Mouse (Mus musculus) hindbrain, embryonic 10.5 days (tissue): ENCODE data around the gene Pih1d2. TPM values are rescaled to one million over a fixed set of nuclear protein-coding genes. Genes with fewer than 3 reads are reported as not detected.

Experiments
- polyA plus RNA-seq: library from polyadenylated mRNA; unstranded; fragments of >200 nt; fragmentation: Nextera tagmentation; extraction: Ambion mirVana; gene quantifications from 2 replicates; pipeline ENCODE4 v1.2.1, GENCODE M21; 2016

The Pih1d2 gene
- polyA plus RNA-seq, 1 experiment from 2014 or later: 9.4 TPM

Other genes with a start within 250 kb of the Pih1d2 start
- gene Plet1, start 122.8 kb upstream of the Pih1d2 start, polyA plus RNA-seq: 1.0 and 1.2 TPM in 2 replicates
- gene Pts, start 88.6 kb upstream of the Pih1d2 start, polyA plus RNA-seq: 82.4 and 93.7 TPM in 2 replicates
- gene Il18, start 62.5 kb upstream of the Pih1d2 start, polyA plus RNA-seq: 2.8 and 5.9 TPM in 2 replicates
- gene Bco2, start 62.1 kb upstream of the Pih1d2 start, polyA plus RNA-seq: 0.10 and 0.18 TPM in 2 replicates
- 0.21 TPM in 1 of 2 replicates, not detected in the other for gene Tex12, start 56.0 kb upstream of the Pih1d2 start, polyA plus RNA-seq
- 272 and 320 TPM in 2 replicates for gene Sdhd, start 13.5 kb upstream of the Pih1d2 start, polyA plus RNA-seq
- 317 and 357 TPM in 2 replicates for gene Timm8b, start 13.4 kb upstream of the Pih1d2 start, polyA plus RNA-seq
- gene Nkapd1, start 143 bp downstream of the Pih1d2 start, polyA plus RNA-seq: 19.0 and 21.4 TPM in 2 replicates
- 43.9 and 53.9 TPM in 2 replicates for gene Dlat, start 42.5 kb downstream of the Pih1d2 start, polyA plus RNA-seq
- 21.4 and 21.8 TPM in 2 replicates for gene Dixdc1, start 122.2 kb downstream of the Pih1d2 start, polyA plus RNA-seq
- gene 2310030G06Rik, start 129.2 kb downstream of the Pih1d2 start, polyA plus RNA-seq: 1.5 and 2.5 TPM in 2 replicates
- gene Cryab, start 134.0 kb downstream of the Pih1d2 start, polyA plus RNA-seq: 6.6 and 7.5 TPM in 2 replicates
- 0.65 and 0.71 TPM in 2 replicates for gene Hspb2, start 135.0 kb downstream of the Pih1d2 start, polyA plus RNA-seq
- gene Fdxacb1, start 150.9 kb downstream of the Pih1d2 start, polyA plus RNA-seq: 11.4 and 13.5 TPM in 2 replicates
- 40.0 and 42.5 TPM in 2 replicates for gene Alg9, start 157.7 kb downstream of the Pih1d2 start, polyA plus RNA-seq
- 30.0 and 39.2 TPM in 2 replicates for gene 1110032A03Rik, start 158.2 kb downstream of the Pih1d2 start, polyA plus RNA-seq
- 120 and 147 TPM in 2 replicates for gene Ppp2r1b, start 228.0 kb downstream of the Pih1d2 start, polyA plus RNA-seq